Comparison of ENCODE assay signal across 8 mouse cellular contexts in the genomic region with DNA sequence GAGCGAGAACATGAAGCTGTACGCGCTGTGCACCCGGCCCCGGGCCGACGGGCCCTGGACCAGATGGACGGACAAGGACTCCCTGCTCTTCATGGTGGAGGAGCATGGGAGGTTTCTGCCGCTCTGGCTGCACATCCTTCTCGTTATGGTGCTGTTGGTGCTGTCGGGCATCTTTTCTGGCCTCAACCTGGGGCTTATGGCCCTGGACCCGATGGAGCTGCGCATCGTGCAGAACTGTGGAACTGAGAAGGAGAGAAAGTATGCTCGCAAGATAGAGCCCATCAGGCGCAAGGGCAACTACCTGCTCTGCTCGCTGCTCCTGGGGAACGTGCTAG. TPM values are rescaled to one million over a fixed set of nuclear protein-coding genes. Genes with fewer than 3 reads are reported as not detected.
DNase-seq lines count a peak whose midpoint lies in the region; ATAC-seq and TF ChIP-seq lines count a peak whose summit lies in the region.

No protein-coding gene starts in this region.

- intact Hi-C loops in left cerebral cortex, postnatal 4 days (cut with DNase I): no loop called here
- intact Hi-C loops in left cerebral cortex, postnatal 14 days (cut with DNase I): no loop called here

- no peaks in the 10 kb centered on the region for H3K9me3 ChIP-seq in megakaryocyte, embryonic 14.5 days

- peaks cover 44% of the 10 kb centered on the region for H3K36me3 ChIP-seq in megakaryocyte, embryonic 14.5 days (replicated peaks; ENCODE audit: low read length)

- peaks cover 50% of the 10 kb centered on the region for H3K4me1 ChIP-seq in bone marrow macrophage, adult 2 months (ENCODE audit: control insufficient read depth, insufficient read depth, low read length)
- peaks cover 92% of the 10 kb centered on the region for H3K4me1 ChIP-seq in megakaryocyte, embryonic 14.5 days

- H3K27ac ChIP-seq in bone marrow macrophage, adult 2 months (ENCODE audit: insufficient read depth, low read depth, low read length): no peak overlapping the region

- no peak for TF ChIP-seq POLR2A in bone marrow macrophage, adult 2 months (IDR thresholded peaks at IDR 0.05; ENCODE audit: borderline replicate concordance, low read depth, low read length)

- ATAC-seq in granulocyte monocyte progenitor cell, adult 5-6 weeks (replicated peaks; ENCODE audit: poor library complexity, severe bottlenecking): 0 out of 2 replicates have a peak, but pooled peaks have one; percentile 2

- DNase-seq in left cerebral cortex, postnatal 4 days: peak; percentile 28
- no peak for DNase-seq in left cerebral cortex, postnatal 14 days (ENCODE audit: low spot score in 2 of 2)
- DNase-seq in urinary bladder, adult 2 months (ENCODE audit: low spot score): no peak
- no peak for DNase-seq in frontal cortex, adult 2 months (ENCODE audit: extremely low spot score in 1 of 2, low spot score in 1 of 2)
- no peak for DNase-seq in lung, postnatal 14 days

- H3K27me3 ChIP-seq in megakaryocyte, embryonic 14.5 days (replicated peaks): peaks cover 2% of the 10 kb centered on the region

- no peak for TF ChIP-seq CTCF in bone marrow macrophage, adult 2 months (IDR thresholded peaks at IDR 0.05; ENCODE audit: low read depth, low read length)

- peak overlapping the region; percentile 92 for H3K4me3 ChIP-seq in bone marrow macrophage, adult 2 months (ENCODE audit: insufficient read depth, low read length)
- peak overlapping the region; percentile 100 for H3K4me3 ChIP-seq in megakaryocyte, embryonic 14.5 days (replicated peaks)

RNA-seq across cellular contexts. Expression of a gene that starts 0.7 kb away (rescaled TPM):
- total RNA-seq in left cerebral cortex, postnatal 4 days (2021): 10 to 100 TPM; 13.6 to 14.3 TPM
- total RNA-seq in left cerebral cortex, postnatal 14 days (2021): 10 to 100 TPM; 12.6 to 13.5 TPM
- polyA plus RNA-seq in bone marrow macrophage, adult 2 months (2012; ENCODE audit: insufficient read depth, insufficient read length, missing spikeins): 7.3 and 8.5 TPM in 2 replicates
- total RNA-seq in granulocyte monocyte progenitor cell, adult 5-6 weeks (2014; fragmentation: Nextera tagmentation): 7.6 and 14.1 TPM in 2 replicates
- 4.4 and 6.1 TPM in 2 replicates for total RNA-seq in granulocyte monocyte progenitor cell, adult 5-6 weeks (2017)
- 7.7 and 8.4 TPM in 2 replicates for polyA plus RNA-seq in megakaryocyte, embryonic 14.5 days (2012; ENCODE audit: insufficient read depth, low replicate concordance)
- polyA plus RNA-seq in urinary bladder, adult 2 months (2012; rRNA removed): 8.6 and 9.1 TPM in 2 replicates
- 7.9 and 8.6 TPM in 2 replicates for polyA plus RNA-seq in frontal cortex, adult 2 months (2012; rRNA removed)

RNA-seq across cellular contexts. Expression of a gene that starts 27.0 kb away (rescaled TPM):
- total RNA-seq in left cerebral cortex, postnatal 4 days (2021): 10 to 100 TPM; 40.7 to 45.7 TPM
- total RNA-seq in left cerebral cortex, postnatal 14 days (2021): 10 to 100 TPM; 37.4 to 41.7 TPM
- polyA plus RNA-seq in bone marrow macrophage, adult 2 months (2012; ENCODE audit: insufficient read depth, insufficient read length, missing spikeins): 38.9 and 40.8 TPM in 2 replicates
- 21.0 and 25.0 TPM in 2 replicates for total RNA-seq in granulocyte monocyte progenitor cell, adult 5-6 weeks (2014; fragmentation: Nextera tagmentation)
- total RNA-seq in granulocyte monocyte progenitor cell, adult 5-6 weeks (2017): 5.9 and 6.3 TPM in 2 replicates
- 1.1 and 6.7 TPM in 2 replicates for polyA plus RNA-seq in megakaryocyte, embryonic 14.5 days (2012; ENCODE audit: insufficient read depth, low replicate concordance)
- polyA plus RNA-seq in urinary bladder, adult 2 months (2012; rRNA removed): 17.6 and 20.3 TPM in 2 replicates
- polyA plus RNA-seq in frontal cortex, adult 2 months (2012; rRNA removed): 39.1 and 39.6 TPM in 2 replicates

RNA-seq across cellular contexts. Expression of a gene that starts 39.6 kb away (rescaled TPM):
- 10 to 100 TPM; 39.3 to 40.0 TPM for total RNA-seq in left cerebral cortex, postnatal 4 days (2021)
- total RNA-seq in left cerebral cortex, postnatal 14 days (2021): 10 to 100 TPM; 28.7 to 30.4 TPM
- 19.9 and 22.9 TPM in 2 replicates for polyA plus RNA-seq in bone marrow macrophage, adult 2 months (2012; ENCODE audit: insufficient read depth, insufficient read length, missing spikeins)
- 14.7 and 28.8 TPM in 2 replicates for total RNA-seq in granulocyte monocyte progenitor cell, adult 5-6 weeks (2014; fragmentation: Nextera tagmentation)
- 9.3 and 14.4 TPM in 2 replicates for total RNA-seq in granulocyte monocyte progenitor cell, adult 5-6 weeks (2017)
- polyA plus RNA-seq in megakaryocyte, embryonic 14.5 days (2012; ENCODE audit: insufficient read depth, low replicate concordance): 9.6 and 10.5 TPM in 2 replicates
- polyA plus RNA-seq in urinary bladder, adult 2 months (2012; rRNA removed): 15.2 and 17.6 TPM in 2 replicates
- 26.6 and 27.1 TPM in 2 replicates for polyA plus RNA-seq in frontal cortex, adult 2 months (2012; rRNA removed)
